Mouse (Mus musculus) myocyte (in vitro differentiated cells): ENCODE data around the gene Pdzd2.

Experiments
- CEBPB ChIP-seq: IDR thresholded peaks from 2 replicates; pipeline ENCODE4 v1.6.1; 2011; ENCODE audit warnings: mild to moderate bottlenecking, moderate library complexity; ENCODE audit not compliant: poor library complexity, insufficient read depth, severe bottlenecking
- E2F4 ChIP-seq: IDR thresholded peaks from one replicate; pipeline ENCODE4 v1.6.1; 2011; ENCODE audit warnings: mild to moderate bottlenecking, control low read depth, moderate library complexity; ENCODE audit not compliant: insufficient read depth
- MYOG ChIP-seq, 3 experiments: IDR thresholded peaks; one replicate each; pipeline ENCODE4 v1.6.1; 2011; ENCODE audit warnings: control low read depth in 2 of 3, low read depth in 2 of 3, mild to moderate bottlenecking in 2 of 3; ENCODE audit not compliant: insufficient read length in 2 of 3, control insufficient read depth in 1 of 3, insufficient read depth in 1 of 3
- POLR2A ChIP-seq: IDR thresholded peaks from one replicate; pipeline ENCODE4 v1.6.1; 2011; ENCODE audit warnings: low read depth, mild to moderate bottlenecking, control low read depth, moderate library complexity; ENCODE audit not compliant: insufficient read length
- POLR2AphosphoS2 ChIP-seq: IDR thresholded peaks from one replicate; pipeline ENCODE4 v1.6.1; 2011; ENCODE audit warnings: low read depth, control low read depth; ENCODE audit not compliant: insufficient read length
- TCF12 ChIP-seq: IDR thresholded peaks from one replicate; pipeline ENCODE4 v1.6.1; 2011; ENCODE audit warnings: mild to moderate bottlenecking, control low read depth; ENCODE audit not compliant: poor library complexity, insufficient read depth, severe bottlenecking
- TCF3 ChIP-seq: IDR thresholded peaks from one replicate; pipeline ENCODE4 v1.6.1; 2011; ENCODE audit warnings: low read depth, control low read depth; ENCODE audit not compliant: insufficient read length
- USF1 ChIP-seq: IDR thresholded peaks from one replicate; pipeline ENCODE4 v1.6.1; 2011; ENCODE audit warnings: low read depth, mild to moderate bottlenecking, control low read depth, moderate library complexity

DNA sequence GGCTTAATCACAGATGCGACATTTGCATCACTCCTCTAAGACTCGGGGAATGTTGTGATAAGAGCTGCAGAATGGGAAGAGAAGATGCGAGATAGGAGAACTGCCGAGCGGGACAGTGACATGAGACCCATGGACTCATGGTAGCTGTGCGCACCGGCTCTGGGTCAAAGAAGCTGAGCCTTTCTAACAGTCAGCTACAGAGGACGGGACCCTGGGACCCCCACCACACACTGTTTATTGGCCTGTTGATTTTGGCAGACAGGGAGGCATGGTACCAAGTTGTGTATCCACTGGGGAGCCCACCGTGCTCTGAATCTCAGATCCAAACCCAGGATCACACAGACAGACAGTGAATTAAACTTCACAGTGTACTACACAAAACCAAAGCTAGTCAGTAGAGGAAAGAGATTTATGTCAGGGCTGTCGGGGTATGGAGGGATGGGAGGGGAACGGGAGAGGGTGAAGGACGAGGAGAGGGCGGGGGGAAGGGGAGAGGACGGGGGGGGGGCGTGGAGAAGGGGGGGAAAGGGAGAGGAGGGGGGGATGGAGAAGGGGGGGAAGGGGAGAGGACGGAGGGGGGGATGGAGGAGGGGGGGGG is 42.1 kb upstream of the Pdzd2 start:
- TF ChIP-seq MYOG (IDR thresholded peaks at IDR 0.05; ENCODE audit: control insufficient read depth in 1 of 3, insufficient read depth in 1 of 3, insufficient read length in 2 of 3, low read depth in 2 of 3) (no peak), POLR2AphosphoS2 (no peak), POLR2A (no peak), E2F4 (no peak), CEBPB (no peak), TCF12 (no peak), USF1 (no peak), TCF3 (no peak)
